Mouse (Mus musculus) liver, adult 2 months (tissue): ENCODE results near the gene Lclat1. TPM values are rescaled to one million over a fixed set of nuclear protein-coding genes. Genes with fewer than 3 reads are reported as not detected.

Experiments
- DNase-seq: peaks from one replicate; pipeline ENCODE4 v3.0.0-alpha.2; 2011; ENCODE audit warnings: low read depth, low spot score; ENCODE audit errors: extremely low read depth
- H3K27ac ChIP-seq: fragments of 200-500 bp; replicated peaks from 2 replicates; pipeline ENCODE4 v1.5.1; 2012; ENCODE audit warnings: low read depth, mild to moderate bottlenecking, control low read depth, inconsistent platforms, low read length; ENCODE audit not compliant: insufficient read depth
- H3K27me3 ChIP-seq: fragments of 200-500 bp; 2 replicates; pipeline ENCODE4 v1.6.1; 2012; ENCODE audit warnings: mild to moderate bottlenecking, moderate library complexity, low read length, inconsistent platforms; ENCODE audit not compliant: control insufficient read depth, insufficient read depth
- H3K36me3 ChIP-seq: fragments of 200-500 bp; 2 replicates; pipeline ENCODE4 v1.6.1; 2012; ENCODE audit warnings: low read length, inconsistent platforms; ENCODE audit not compliant: control insufficient read depth, insufficient read depth
- H3K4me1 ChIP-seq: fragments of 200-500 bp; 2 replicates; pipeline ENCODE4 v1.6.1; 2011; ENCODE audit warnings: low read length; ENCODE audit not compliant: control insufficient read depth, insufficient read depth
- H3K4me3 ChIP-seq: fragments of 200-500 bp; 2 replicates; pipeline ENCODE4 v1.5.1; 2011; ENCODE audit warnings: low read depth, mild to moderate bottlenecking, control low read depth, low read length, moderate library complexity; ENCODE audit not compliant: insufficient read depth
- H3K79me2 ChIP-seq: fragments of 200-500 bp; 2 replicates; pipeline ENCODE4 v1.6.1; 2012; ENCODE audit warnings: inconsistent platforms, mild to moderate bottlenecking, low read length, moderate library complexity; ENCODE audit not compliant: control insufficient read depth, insufficient read depth
- H3K9ac ChIP-seq: fragments of 200-500 bp; 2 replicates; pipeline ENCODE4 v1.6.1; 2012; ENCODE audit warnings: low read depth, mild to moderate bottlenecking, control low read depth, inconsistent platforms, low read length
- CTCF ChIP-seq: fragments of 200-500 bp; IDR thresholded peaks from 2 replicates; pipeline ENCODE4 v1.5.1; 2011; ENCODE audit warnings: low read depth, low read length, control low read depth
- POLR2A ChIP-seq: fragments of 200-500 bp; IDR thresholded peaks from 2 replicates; pipeline ENCODE4 v1.6.1; 2011; ENCODE audit warnings: low read length, control low read depth; ENCODE audit not compliant: insufficient read depth; ENCODE audit errors: extremely low read depth
- WGBS: fragments of 180-500 bp; shearing (Covaris S2); methylation state at CpG from one replicate; pipeline ENCODE4 v1.1.7; 2018; 5-methylcytosine and 5-hydroxymethylcytosine counted together
- polyA plus RNA-seq: library from polyadenylated mRNA; depleted of rRNA; stranded (reverse); fragments of >200 nt; gene quantifications from 2 replicates; pipeline ENCODE4 v1.2.3, GENCODE M21; 2012
- total RNA-seq: library from RNA; depleted of rRNA; stranded (reverse); fragments of >200 nt; gene quantifications from 2 replicates; pipeline ENCODE4 v1.2.3, GENCODE M21; 2014

Lclat1 gene
- total and polyA plus RNA-seq, 2 experiments: 12.3 to 24.1 TPM

DNA sequence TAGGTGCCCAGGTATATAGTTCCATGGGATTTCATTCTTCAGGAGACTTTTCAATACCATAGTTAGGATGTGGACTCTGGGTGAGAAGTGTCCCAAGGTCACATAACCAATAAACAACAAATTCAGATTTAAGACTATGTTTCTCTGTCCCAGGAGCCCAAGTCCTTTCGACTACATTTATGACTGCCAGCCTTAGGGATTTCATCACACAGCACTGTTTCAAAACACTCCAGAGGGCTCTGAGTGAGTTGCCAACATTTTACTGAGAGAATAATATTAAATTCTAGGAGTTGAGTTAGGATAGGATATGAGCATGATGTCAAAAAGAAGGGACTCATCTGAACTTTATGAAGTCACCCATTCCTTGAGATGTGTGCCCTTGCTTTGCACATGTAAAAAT, 44.0 kb upstream of the Lclat1 start:
- Histone ChIP-seq H3K79me2 (no peaks in the 10 kb centered on the region), H3K27ac (no peak overlapping the region), H3K4me1 (no peaks in the 10 kb centered on the region; the same call in 1 of the 2 replicates), H3K4me3 (no peak overlapping the region), H3K36me3 (no peaks in the 10 kb centered on the region), H3K27me3 (no peaks in the 10 kb centered on the region), H3K9ac (no peak overlapping the region)
- DNase-seq: peak; percentile 63
- no peak for TF ChIP-seq CTCF
- TF ChIP-seq POLR2A: no peak
- 43% methylated on average over 1 of the region's 1 CpGs for WGBS

DNA sequence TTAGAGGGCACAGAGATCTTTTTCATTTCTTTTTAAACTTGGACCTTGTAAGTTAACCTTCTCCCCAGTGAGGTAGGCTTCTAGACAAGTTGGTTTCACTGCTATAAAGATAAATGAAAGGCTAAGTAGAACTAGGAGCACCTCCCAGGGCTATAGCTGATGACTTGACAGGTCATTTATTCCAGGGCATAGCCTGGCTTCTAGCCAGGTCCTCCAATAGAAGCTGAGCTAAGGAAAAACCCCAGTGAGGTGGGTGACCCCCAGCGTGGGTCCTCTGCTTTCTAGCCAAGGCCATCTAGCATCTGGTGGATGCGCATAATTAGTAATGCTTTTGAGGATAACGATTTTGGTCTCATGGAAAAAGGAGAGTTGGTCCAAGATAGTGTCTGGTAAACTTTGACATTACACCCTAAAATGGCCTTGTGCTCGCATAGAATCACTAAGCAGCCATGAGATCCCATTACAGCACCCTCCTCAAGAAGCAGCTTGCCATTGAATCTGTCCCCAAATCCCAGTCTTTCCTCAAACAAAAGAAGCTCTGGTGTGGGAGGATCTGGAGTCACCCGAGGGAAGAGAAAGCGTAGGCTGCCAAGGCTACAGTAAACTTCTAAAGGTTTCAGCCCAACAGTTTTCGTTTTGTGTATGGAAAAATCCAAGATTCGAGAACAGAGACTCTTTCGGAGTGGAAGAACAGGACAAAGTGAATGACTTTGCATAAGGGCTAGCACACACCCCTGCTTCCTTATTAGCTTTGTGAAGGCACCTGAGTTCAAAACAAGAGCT, 41.2 kb upstream of the Lclat1 start:
- peak; percentile 22 for DNase-seq
- Histone ChIP-seq H3K27me3 (no peaks in the 10 kb centered on the region), H3K79me2 (no peaks in the 10 kb centered on the region), H3K36me3 (no peaks in the 10 kb centered on the region), H3K9ac (no peak overlapping the region), H3K4me3 (no peak overlapping the region), H3K4me1 (no peaks in the 10 kb centered on the region), H3K27ac (peak overlapping the region; percentile 36; the same call in 1 of the 2 replicates)
- WGBS: 73% methylated on average over 9 of the region's 9 CpGs
- TF ChIP-seq CTCF: no peak
- no peak for TF ChIP-seq POLR2A

DNA sequence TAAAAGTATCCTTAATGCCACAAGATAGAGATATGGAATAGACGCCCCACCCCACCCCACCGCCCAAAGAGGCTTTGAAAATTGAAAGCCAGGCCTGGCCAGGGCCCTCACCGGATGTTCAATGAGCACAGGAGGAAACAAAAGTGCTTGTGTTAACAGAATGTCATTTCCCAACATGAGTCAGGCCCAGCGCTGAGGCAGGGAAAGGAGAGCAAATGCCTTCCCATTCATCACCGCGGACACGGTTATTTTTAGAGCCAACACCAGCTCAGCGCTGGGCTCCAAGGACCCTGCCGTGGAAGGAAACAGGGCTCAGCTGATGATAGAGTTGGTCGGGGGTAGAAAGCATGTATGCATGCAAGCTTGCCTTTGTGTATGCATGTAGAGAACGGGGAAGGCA, 40.4 kb upstream of the Lclat1 start:
- DNase-seq: peak; percentile 25
- Histone ChIP-seq H3K4me3 (no peak overlapping the region), H3K27me3 (no peaks in the 10 kb centered on the region), H3K79me2 (no peaks in the 10 kb centered on the region), H3K36me3 (no peaks in the 10 kb centered on the region), H3K9ac (no peak overlapping the region), H3K4me1 (no peaks in the 10 kb centered on the region), H3K27ac (peak overlapping the region; percentile 46)
- TF ChIP-seq CTCF (no peak), POLR2A (no peak)
- WGBS: 69% methylated on average over 11 of the region's 11 CpGs

DNA sequence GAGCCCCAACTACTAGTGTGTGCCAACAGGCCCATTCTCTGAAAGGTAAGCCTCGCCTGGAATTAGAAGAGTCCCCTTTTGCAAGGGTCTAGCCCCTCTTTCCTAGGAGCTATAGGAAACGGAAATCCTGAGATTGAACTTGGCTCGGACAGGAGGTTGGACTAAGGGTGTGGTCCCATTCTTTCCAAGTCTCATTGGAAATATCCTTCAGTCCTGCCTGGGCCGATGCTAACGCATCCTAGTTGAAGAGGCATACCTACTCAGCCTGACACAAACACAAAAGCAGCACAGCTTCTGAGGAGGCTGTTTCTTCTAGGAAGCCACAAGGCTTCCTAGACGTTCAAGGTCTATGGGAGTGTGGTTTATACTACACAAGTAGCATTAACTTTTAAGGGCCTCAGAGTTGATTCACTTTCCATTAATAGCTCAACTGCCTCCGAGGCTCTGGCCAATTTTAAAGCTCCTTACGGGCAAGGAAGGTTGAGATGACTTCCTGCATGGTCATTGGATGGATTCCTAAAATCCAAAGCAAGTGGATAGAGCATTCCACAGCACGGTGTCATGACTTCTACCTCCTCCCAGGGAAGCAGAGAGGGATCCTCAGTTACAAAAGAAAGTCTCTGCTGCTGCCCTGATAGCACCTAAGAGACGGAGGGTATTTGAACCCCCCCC, 39.3 kb upstream of the Lclat1 start:
- peak overlapping the region; percentile 47 for H3K27ac ChIP-seq

DNA sequence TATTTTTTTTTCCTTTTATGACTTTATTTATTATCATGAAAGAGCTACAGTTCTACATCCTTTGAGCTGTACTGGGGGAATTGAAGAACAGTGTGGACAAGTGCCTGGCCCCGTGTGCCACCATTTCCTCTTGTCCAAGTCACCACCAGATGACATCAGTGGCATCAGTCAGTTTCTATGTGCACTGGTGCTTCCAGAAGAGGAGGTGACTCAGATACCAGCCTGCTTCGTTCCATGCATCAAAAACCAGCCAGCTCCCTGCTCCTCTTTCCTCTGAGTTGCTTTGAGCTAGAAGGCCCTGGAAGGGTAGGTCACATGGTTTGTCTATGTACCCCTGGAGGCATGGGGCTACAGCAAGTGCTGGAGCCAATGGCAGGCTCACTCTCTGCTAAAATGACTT, 37.3 kb upstream of the Lclat1 start:
- 77% methylated on average over 2 of the region's 2 CpGs for WGBS
- Histone ChIP-seq H3K4me1 (no peaks in the 10 kb centered on the region), H3K27me3 (no peaks in the 10 kb centered on the region), H3K79me2 (no peaks in the 10 kb centered on the region), H3K36me3 (no peaks in the 10 kb centered on the region), H3K27ac (no peak overlapping the region), H3K9ac (no peak overlapping the region), H3K4me3 (no peak overlapping the region)
- no peak for DNase-seq
- no peak for TF ChIP-seq CTCF
- no peak for TF ChIP-seq POLR2A

More for the DNA sequence above, 39.3 kb upstream of the Lclat1 start:
- TF ChIP-seq CTCF (no peak), POLR2A (no peak)
- whole genome bisulfite sequencing: 63% methylated on average over 10 of the region's 10 CpGs
- H3K79me2 ChIP-seq: no peaks in the 10 kb centered on the region
- H3K27me3 ChIP-seq: no peaks in the 10 kb centered on the region
- no peaks in the 10 kb centered on the region for H3K36me3 ChIP-seq
- DNase-seq: no peak
- H3K4me1 ChIP-seq: no peaks in the 10 kb centered on the region
- H3K9ac ChIP-seq: no peak overlapping the region
- no peak overlapping the region for H3K4me3 ChIP-seq

DNA sequence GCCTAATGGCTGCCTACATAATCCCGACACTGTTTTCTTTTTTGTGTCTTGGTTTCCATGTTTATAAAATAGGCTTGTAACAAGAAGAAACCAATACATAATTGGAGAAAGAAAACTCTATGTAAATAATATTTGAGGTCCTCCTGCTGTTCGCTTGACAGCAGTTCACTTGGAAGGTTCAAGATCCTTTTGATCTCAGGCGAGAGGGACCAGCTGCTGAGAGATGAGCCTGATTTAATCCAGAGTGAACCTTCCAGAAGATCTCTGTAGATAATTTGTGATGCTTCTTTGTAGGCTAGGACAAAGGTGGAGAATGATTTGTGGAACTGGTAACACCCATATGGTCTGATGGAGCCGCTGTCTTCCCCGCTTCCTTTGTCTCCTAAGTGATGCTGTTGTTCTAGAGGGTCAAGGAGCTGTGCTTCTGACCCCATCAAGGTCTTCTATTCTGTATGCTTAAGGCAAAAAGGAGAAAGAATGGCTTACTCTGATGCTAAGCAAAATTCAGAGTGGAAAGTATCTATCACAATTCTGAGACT, 36.0 kb upstream of the Lclat1 start:
- WGBS: 84% methylated on average over 5 of the region's 5 CpGs

More for the DNA sequence above, 36.0 kb upstream of the Lclat1 start:
- no peaks in the 10 kb centered on the region for H3K79me2 ChIP-seq
- H3K4me3 ChIP-seq: no peak overlapping the region
- H3K27ac ChIP-seq: 0 out of 2 replicates have a peak overlapping the region, but pooled peaks have one; percentile 28
- H3K4me1 ChIP-seq: no peaks in the 10 kb centered on the region
- no peak overlapping the region for H3K9ac ChIP-seq
- DNase-seq: no peak
- H3K36me3 ChIP-seq: no peaks in the 10 kb centered on the region
- TF ChIP-seq CTCF (no peak), POLR2A (no peak)
- H3K27me3 ChIP-seq: no peaks in the 10 kb centered on the region
